Comparison of ENCODE assay signal across 8 mouse cellular contexts in genomic region chr3:145885851-145886464, GRCm38 (mm10). TPM values are rescaled to one million over a fixed set of nuclear protein-coding genes. Genes with fewer than 3 reads are reported as not detected.
A peak's percentile ranks its signal among the peaks of the same experiment; 100 is the strongest.
DNase-seq lines count a peak whose midpoint lies in the region; ATAC-seq lines count a peak whose summit lies in the region.
"Had no signal": no experiment of that assay in that cellular context is flagged by ENCODE, and none has a peak within 500 bp of the region (broad histone marks: within the 10 kb centered on the region; RNA-seq: fewer than 3 reads in every experiment).

No protein-coding gene starts in this region.

- DNase-seq in NIH3T3 (ENCODE audit: low read depth) = peak; percentile 88
- no peak for DNase-seq in embryonic facial prominence, embryonic 10.5 days (ENCODE audit: low spot score)
- no peak for DNase-seq in left cerebral cortex, postnatal 14 days (ENCODE audit: low spot score in 2 of 2)
- no peak for DNase-seq in cerebellum, postnatal 14 days
- DNase-seq in urinary bladder, postnatal 14 days (ENCODE audit: low spot score) = no peak

- H3K36me3 ChIP-seq in embryonic facial prominence, embryonic 10.5 days (replicated peaks) = 0 out of 2 replicates have a peak, but pooled peaks cover 3% of the 10 kb centered on the region
- H3K36me3 ChIP-seq in hindbrain, embryonic 15.5 days = no peaks in the 10 kb centered on the region
- no peaks in the 10 kb centered on the region for H3K36me3 ChIP-seq in lung, embryonic 16.5 days (ENCODE audit: control insufficient read depth, insufficient read depth, low read length)

- H3K9ac ChIP-seq in hindbrain, embryonic 15.5 days = no peak overlapping the region
- H3K9ac ChIP-seq in lung, embryonic 16.5 days (ENCODE audit: low read length) = no peak overlapping the region

- no peak for ATAC-seq in hindbrain, embryonic 15.5 days (ENCODE audit: low FRiP score, low read depth)
- peak; percentile 76 for ATAC-seq in lung, embryonic 16.5 days (ENCODE audit: low read depth)

- H3K27me3 ChIP-seq in embryonic facial prominence, embryonic 10.5 days (replicated peaks; ENCODE audit: low read depth, poor library complexity, severe bottlenecking) = no peaks in the 10 kb centered on the region
- no peaks in the 10 kb centered on the region for H3K27me3 ChIP-seq in hindbrain, embryonic 15.5 days
- H3K27me3 ChIP-seq in lung, embryonic 16.5 days (ENCODE audit: control insufficient read depth, insufficient read depth, low read depth, low read length) = no peaks in the 10 kb centered on the region

- H3K9me3 ChIP-seq in embryonic facial prominence, embryonic 10.5 days = no peaks in the 10 kb centered on the region
- no peaks in the 10 kb centered on the region for H3K9me3 ChIP-seq in hindbrain, embryonic 15.5 days
- H3K9me3 ChIP-seq in lung, embryonic 16.5 days (ENCODE audit: control insufficient read depth, low read length) = no peaks in the 10 kb centered on the region

- intact Hi-C loops in left cerebral cortex, postnatal 14 days (cut with DNase I) = no loop called here

- H3K4me1 ChIP-seq in embryonic facial prominence, embryonic 10.5 days = peaks cover 30% of the 10 kb centered on the region
- peaks cover 25% of the 10 kb centered on the region for H3K4me1 ChIP-seq in hindbrain, embryonic 15.5 days (replicated peaks)
- peaks cover 12% of the 10 kb centered on the region for H3K4me1 ChIP-seq in lung, embryonic 16.5 days (replicated peaks; ENCODE audit: control insufficient read depth, insufficient read depth, low read length)

- H3K27ac ChIP-seq in embryonic facial prominence, embryonic 10.5 days (replicated peaks) = peak overlapping the region; percentile 69
- H3K27ac ChIP-seq in hindbrain, embryonic 15.5 days (replicated peaks) = peak overlapping the region; percentile 63; the same call in 1 of the 2 replicates
- H3K27ac ChIP-seq in lung, embryonic 16.5 days (ENCODE audit: low read length) = peak overlapping the region; percentile 66

- H3K4me2 ChIP-seq in hindbrain, embryonic 15.5 days = no peak overlapping the region
- H3K4me2 ChIP-seq in lung, embryonic 16.5 days (ENCODE audit: low read depth, low read length) = no peak overlapping the region

- H3K4me3 ChIP-seq in embryonic facial prominence, embryonic 10.5 days = no peak overlapping the region
- no peak overlapping the region for H3K4me3 ChIP-seq in hindbrain, embryonic 15.5 days
- H3K4me3 ChIP-seq in lung, embryonic 16.5 days (ENCODE audit: low read length) = no peak overlapping the region
- H3K4me3 ChIP-seq: megakaryocyte, embryonic 14.5 days had no signal

- WGBS in embryonic facial prominence, embryonic 10.5 days = 51% methylated on average over 5 of the region's 5 CpGs
- WGBS in hindbrain, embryonic 15.5 days = 59% methylated on average over 5 of the region's 5 CpGs
- WGBS in lung, embryonic 16.5 days = 12% methylated on average over 5 of the region's 5 CpGs

RNA-seq across cellular contexts. Expression of gene Bcl10, which starts 36.6 kb away (rescaled TPM):
- polyA plus RNA-seq in embryonic facial prominence, embryonic 10.5 days (2016; fragmentation: Nextera tagmentation; extraction: Ambion mirVana) = 41.4 and 44.1 TPM in 2 replicates
- polyA plus RNA-seq in hindbrain, embryonic 15.5 days (2015; fragmentation: Nextera tagmentation; extraction: Ambion mirVana) = 32.3 and 34.8 TPM in 2 replicates
- polyA plus RNA-seq in lung, embryonic 16.5 days (2015; fragmentation: Nextera tagmentation; extraction: Ambion mirVana) = 51.3 and 52.0 TPM in 2 replicates
- total RNA-seq in left cerebral cortex, postnatal 14 days (2021) = 10 to 100 TPM; 15.0 to 15.2 TPM

RNA-seq across cellular contexts. Expression of gene 2410004B18Rik, which starts 51.9 kb away (rescaled TPM):
- polyA plus RNA-seq in embryonic facial prominence, embryonic 10.5 days (2016; fragmentation: Nextera tagmentation; extraction: Ambion mirVana) = 51.1 and 53.1 TPM in 2 replicates
- polyA plus RNA-seq in hindbrain, embryonic 15.5 days (2015; fragmentation: Nextera tagmentation; extraction: Ambion mirVana) = 81.0 and 84.4 TPM in 2 replicates
- polyA plus RNA-seq in lung, embryonic 16.5 days (2015; fragmentation: Nextera tagmentation; extraction: Ambion mirVana) = 44.9 and 46.9 TPM in 2 replicates
- total RNA-seq in left cerebral cortex, postnatal 14 days (2021) = 10 to 100 TPM; 36.6 to 42.2 TPM
